Comparison of ENCODE assay signal across 7 mouse cellular contexts in genomic region chr3:43155643-43156042, GRCm38 (mm10).
"Had no signal": no experiment of that assay in that cellular context is flagged by ENCODE, and none has a peak within 500 bp of the region (broad histone marks: within the 10 kb centered on the region; RNA-seq: fewer than 3 reads in every experiment).

No protein-coding gene starts in this region.

- DNase-seq: kidney, adult 8-10 months; kidney, postnatal 25 days; left cerebral cortex, postnatal 4 days; lung, adult 18-20 months; thymus, postnatal 36 days had no signal

- ATAC-seq: intestine, postnatal 0 days; midbrain, embryonic 16.5 days had no signal
